ENCODE assay signal across 15 mouse cellular contexts in the genomic region with DNA sequence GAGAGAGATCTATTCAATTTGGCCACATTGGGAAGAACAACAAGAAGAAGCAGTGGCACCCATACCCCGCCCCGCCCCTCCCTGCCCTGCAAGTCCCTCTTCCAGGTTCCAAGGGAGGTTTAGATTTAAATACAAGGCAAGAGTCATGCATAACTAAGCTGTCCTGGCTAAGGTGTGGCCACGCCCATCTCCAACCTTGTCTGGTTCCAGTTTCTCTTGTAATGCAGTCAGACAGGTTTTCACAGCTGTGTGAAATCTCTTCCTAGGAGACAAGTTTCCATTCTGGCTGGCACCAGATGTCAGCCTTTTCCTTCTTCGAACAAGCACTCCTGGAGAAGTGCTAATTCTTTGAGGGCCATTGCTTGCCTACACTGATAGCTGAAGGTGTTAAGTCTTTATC. TPM values are rescaled to one million over a fixed set of nuclear protein-coding genes. Genes with fewer than 3 reads are reported as not detected.
A peak's percentile ranks its signal among the peaks of the same experiment; 100 is the strongest.
DNase-seq lines count a peak whose midpoint lies in the region; ATAC-seq and TF ChIP-seq lines count a peak whose summit lies in the region.
"Had no signal": no experiment of that assay in that cellular context is flagged by ENCODE, and none has a peak within 500 bp of the region (broad histone marks: within the 10 kb centered on the region; RNA-seq: fewer than 3 reads in every experiment).

No protein-coding gene starts in this region.

- H3K4me1 ChIP-seq in kidney, embryonic 14.5 days (ENCODE audit: control insufficient read depth, insufficient read depth, low read length) = no peaks in the 10 kb centered on the region

- no peak overlapping the region for H3K4me3 ChIP-seq in kidney, embryonic 14.5 days (ENCODE audit: low read length)
- no peak overlapping the region for H3K4me3 ChIP-seq in layer of hippocampus, adult 2 months
- H3K4me3 ChIP-seq: liver, embryonic 12.5 days had no signal

- no peak overlapping the region for H3K9ac ChIP-seq in kidney, embryonic 14.5 days (ENCODE audit: low read depth, low read length)
- H3K9ac ChIP-seq: liver, embryonic 12.5 days had no signal

- DNase-seq in kidney, adult 11 months = peak; percentile 86
- peak; percentile 53 for DNase-seq in WW6 (ENCODE audit: low read depth, low spot score)
- DNase-seq in kidney, adult 9 months = peak; percentile 78
- peak; percentile 77 for DNase-seq in lung, postnatal 25 days (ENCODE audit: low spot score)
- DNase-seq in left cerebral cortex, adult 8-10 months (ENCODE audit: low spot score in 2 of 2) = no peak
- no peak for DNase-seq in layer of hippocampus, adult 18-20 months (ENCODE audit: low spot score in 2 of 2)
- DNase-seq in layer of hippocampus, adult 2 months (ENCODE audit: low spot score in 2 of 2) = no peak
- DNase-seq: adrenal gland, postnatal 36 days; cerebellum, adult 2 months; gastrocnemius, postnatal 25 days; spleen, adult 18-20 months had no signal

- H3K9me3 ChIP-seq in kidney, embryonic 14.5 days (ENCODE audit: control insufficient read depth, low read length) = no peaks in the 10 kb centered on the region
- H3K9me3 ChIP-seq: liver, embryonic 12.5 days had no signal

- H3K36me3 ChIP-seq in kidney, embryonic 14.5 days (ENCODE audit: control insufficient read depth, insufficient read depth, low read length) = no peaks in the 10 kb centered on the region

- 59% methylated on average over 4 of the region's 4 CpGs for WGBS in kidney, embryonic 14.5 days

- no peak for TF ChIP-seq CTCF in layer of hippocampus, adult 2 months (conservative IDR thresholded peaks at IDR 0.05)

- H3K27ac ChIP-seq in kidney, embryonic 14.5 days (ENCODE audit: low read depth, low read length) = no peak overlapping the region
- H3K27ac ChIP-seq in layer of hippocampus, adult 2 months = no peak overlapping the region
- H3K27ac ChIP-seq: hindbrain, postnatal 0 days; liver, embryonic 12.5 days had no signal

- H3K27me3 ChIP-seq in kidney, embryonic 14.5 days (ENCODE audit: control insufficient read depth, insufficient read depth, low read length) = no peaks in the 10 kb centered on the region; the same call in 1 of the 2 replicates

- ATAC-seq in kidney, embryonic 14.5 days (ENCODE audit: low FRiP score, low TSS enrichment) = no peak
- ATAC-seq: forebrain, embryonic 16.5 days; hindbrain, postnatal 0 days; liver, embryonic 12.5 days had no signal

- H3K4me2 ChIP-seq in kidney, embryonic 14.5 days (replicated peaks; ENCODE audit: low read depth, low read length) = no peak overlapping the region
- H3K4me2 ChIP-seq: liver, embryonic 12.5 days had no signal

RNA-seq across cellular contexts. Expression of a gene that starts 11.1 kb away (rescaled TPM):
- polyA plus RNA-seq in kidney, embryonic 14.5 days (2014; fragmentation: Nextera tagmentation; extraction: Ambion mirVana) = 0.41 and 0.56 TPM in 2 replicates
- 10 to 100 TPM; 71.5 to 88.4 (median 78.8) TPM for total RNA-seq in left cerebral cortex, adult 8-10 months (2022)
- 100 to 1,000 TPM; 108 to 112 TPM for total RNA-seq in layer of hippocampus, adult 18-20 months (2021)
- 10 to 100 TPM; 94.6 to 99.3 TPM for total RNA-seq in layer of hippocampus, adult 2 months (2021)

Comparison
In these comparisons a context has a peak if more than half of its experiments do, and no peak if none do; other contexts are left out.
1. DNase-seq: peak in kidney, adult 11 months (single experiment), WW6 (single experiment), kidney, adult 9 months (single experiment) and lung, postnatal 25 days (single experiment); none in left cerebral cortex, adult 8-10 months (0 of 2), layer of hippocampus, adult 18-20 months (0 of 2) and layer of hippocampus, adult 2 months (0 of 2).